11 mouse cellular contexts compared by ENCODE assay signal in genomic region chr7:46226936-46227335, GRCm38 (mm10). TPM values are rescaled to one million over a fixed set of nuclear protein-coding genes. Genes with fewer than 3 reads are reported as not detected.
A peak's percentile ranks its signal among the peaks of the same experiment; 100 is the strongest.
DNase-seq lines count a peak whose midpoint lies in the region; ATAC-seq lines count a peak whose summit lies in the region.
"Had no signal": no experiment of that assay in that cellular context is flagged by ENCODE, and none has a peak within 500 bp of the region (broad histone marks: within the 10 kb centered on the region; RNA-seq: fewer than 3 reads in every experiment).

No protein-coding gene starts in this region.

- peak overlapping the region; percentile 66 for H3K27ac ChIP-seq in forebrain, embryonic 15.5 days (replicated peaks)
- H3K27ac ChIP-seq in forebrain, embryonic 11.5 days (ENCODE audit: low read depth, low read length), result no peak overlapping the region

- H3K9ac ChIP-seq in forebrain, embryonic 15.5 days (replicated peaks), result no peak overlapping the region
- no peak overlapping the region for H3K9ac ChIP-seq in forebrain, embryonic 11.5 days (ENCODE audit: low read length)

- H3K27me3 ChIP-seq in forebrain, embryonic 15.5 days, result no peaks in the 10 kb centered on the region
- H3K27me3 ChIP-seq in forebrain, embryonic 11.5 days (ENCODE audit: control insufficient read depth, insufficient read depth, low read length), result no peaks in the 10 kb centered on the region

- H3K4me3 ChIP-seq in forebrain, embryonic 15.5 days, result no peak overlapping the region
- H3K4me3 ChIP-seq in forebrain, embryonic 11.5 days (ENCODE audit: low read depth, low read length), result no peak overlapping the region
- H3K4me3 ChIP-seq: myocyte had no signal

- ATAC-seq in forebrain, embryonic 15.5 days (replicated peaks), result peak; percentile 88
- no peak for ATAC-seq in forebrain, embryonic 11.5 days (replicated peaks; ENCODE audit: low FRiP score)

- H3K4me2 ChIP-seq in forebrain, embryonic 15.5 days (replicated peaks), result no peak overlapping the region
- H3K4me2 ChIP-seq in forebrain, embryonic 11.5 days (ENCODE audit: low read depth, low read length, severe bottlenecking), result no peak overlapping the region

- no peak for DNase-seq in forebrain, embryonic 11.5 days (ENCODE audit: low spot score)
- DNase-seq in right cerebral cortex, postnatal 10 days (ENCODE audit: low spot score in 2 of 2), result peak; percentile 74 to 76
- DNase-seq in right cerebral cortex, adult 2 months (ENCODE audit: low spot score in 2 of 2), result no peak
- DNase-seq in gastrocnemius, adult 8-10 months (ENCODE audit: low spot score in 2 of 2), result peak; percentile 55 to 65
- peak; percentile 19 to 69 for DNase-seq in lung, postnatal 4 days
- DNase-seq in spleen, postnatal 36 days (ENCODE audit: low spot score in 2 of 2), result no peak
- no peak for DNase-seq in urinary bladder, postnatal 4 days (ENCODE audit: low spot score in 2 of 2)

- no peaks in the 10 kb centered on the region for H3K36me3 ChIP-seq in forebrain, embryonic 15.5 days
- no peaks in the 10 kb centered on the region for H3K36me3 ChIP-seq in forebrain, embryonic 11.5 days (ENCODE audit: control insufficient read depth, insufficient read depth, low read length)

- H3K4me1 ChIP-seq in forebrain, embryonic 15.5 days, result peaks cover 20% of the 10 kb centered on the region
- no peaks in the 10 kb centered on the region; the same call in 1 of the 2 replicates for H3K4me1 ChIP-seq in forebrain, embryonic 11.5 days (replicated peaks; ENCODE audit: control insufficient read depth, insufficient read depth, low read length)

- 33% methylated on average over 4 of the region's 4 CpGs for WGBS in forebrain, embryonic 15.5 days
- WGBS in forebrain, embryonic 11.5 days, result 77% methylated on average over 4 of the region's 4 CpGs

- no peaks in the 10 kb centered on the region for H3K9me3 ChIP-seq in forebrain, embryonic 15.5 days
- no peaks in the 10 kb centered on the region for H3K9me3 ChIP-seq in forebrain, embryonic 11.5 days (ENCODE audit: control insufficient read depth, low read length)

RNA-seq across cellular contexts. Expression of gene Ush1c, which starts 11.4 kb away (rescaled TPM):
- polyA plus RNA-seq in forebrain, embryonic 15.5 days (2015; fragmentation: Nextera tagmentation; extraction: Ambion mirVana), result 2.2 TPM in 2 replicates
- 3.1 and 4.7 TPM in 2 replicates for polyA plus RNA-seq in forebrain, embryonic 11.5 days (2014; fragmentation: Nextera tagmentation; extraction: Ambion mirVana)
- 10 to 100 TPM in 1 of 4 experiments, 1 to 10 TPM in 3; 5.6 to 11.4 (median 7.0) TPM for total RNA-seq in gastrocnemius, adult 8-10 months (2022)
- total RNA-seq: left cerebral cortex, postnatal 25 days had no signal
- polyA plus RNA-seq: myocyte had no signal

RNA-seq across cellular contexts. Expression of gene Otog, which starts 13.9 kb away (rescaled TPM):
- polyA plus RNA-seq in forebrain, embryonic 15.5 days (2015; fragmentation: Nextera tagmentation; extraction: Ambion mirVana), result 0.05 TPM in 1 of 2 replicates, not detected in the other
- polyA plus RNA-seq in forebrain, embryonic 11.5 days (2014; fragmentation: Nextera tagmentation; extraction: Ambion mirVana), result 0.11 and 0.16 TPM in 2 replicates
- under 1 TPM; 0.39 to 0.88 (median 0.65) TPM for total RNA-seq in gastrocnemius, adult 8-10 months (2022)
- polyA plus RNA-seq: lung, embryonic 16.5 days had no signal

RNA-seq across cellular contexts. Expression of gene Abcc8, which starts 47.1 kb away (rescaled TPM):
- polyA plus RNA-seq in forebrain, embryonic 15.5 days (2015; fragmentation: Nextera tagmentation; extraction: Ambion mirVana), result 30.1 and 31.8 TPM in 2 replicates
- polyA plus RNA-seq in forebrain, embryonic 11.5 days (2014; fragmentation: Nextera tagmentation; extraction: Ambion mirVana), result 0.55 and 0.79 TPM in 2 replicates
- 1 to 10 TPM; 3.0 to 6.3 (median 4.2) TPM for total RNA-seq in gastrocnemius, adult 8-10 months (2022)

Comparison
In these comparisons a context has a peak if more than half of its experiments do, and no peak if none do; other contexts are left out.
1. DNase-seq: peak in right cerebral cortex, postnatal 10 days (2 of 2), gastrocnemius, adult 8-10 months (2 of 2) and lung, postnatal 4 days (2 of 2); none in forebrain, embryonic 11.5 days (single experiment), right cerebral cortex, adult 2 months (0 of 2), spleen, postnatal 36 days (0 of 2) and urinary bladder, postnatal 4 days (0 of 2).
2. RNA of gene Abcc8, which starts 47.1 kb away (polyA plus RNA-seq): 30.1 to 31.8 TPM in forebrain, embryonic 15.5 days; 0.55 to 0.79 TPM in forebrain, embryonic 11.5 days; every median in the first group is over 10 times any median in the second.